ENCODE assay signal across 8 mouse cellular contexts in the genomic region with DNA sequence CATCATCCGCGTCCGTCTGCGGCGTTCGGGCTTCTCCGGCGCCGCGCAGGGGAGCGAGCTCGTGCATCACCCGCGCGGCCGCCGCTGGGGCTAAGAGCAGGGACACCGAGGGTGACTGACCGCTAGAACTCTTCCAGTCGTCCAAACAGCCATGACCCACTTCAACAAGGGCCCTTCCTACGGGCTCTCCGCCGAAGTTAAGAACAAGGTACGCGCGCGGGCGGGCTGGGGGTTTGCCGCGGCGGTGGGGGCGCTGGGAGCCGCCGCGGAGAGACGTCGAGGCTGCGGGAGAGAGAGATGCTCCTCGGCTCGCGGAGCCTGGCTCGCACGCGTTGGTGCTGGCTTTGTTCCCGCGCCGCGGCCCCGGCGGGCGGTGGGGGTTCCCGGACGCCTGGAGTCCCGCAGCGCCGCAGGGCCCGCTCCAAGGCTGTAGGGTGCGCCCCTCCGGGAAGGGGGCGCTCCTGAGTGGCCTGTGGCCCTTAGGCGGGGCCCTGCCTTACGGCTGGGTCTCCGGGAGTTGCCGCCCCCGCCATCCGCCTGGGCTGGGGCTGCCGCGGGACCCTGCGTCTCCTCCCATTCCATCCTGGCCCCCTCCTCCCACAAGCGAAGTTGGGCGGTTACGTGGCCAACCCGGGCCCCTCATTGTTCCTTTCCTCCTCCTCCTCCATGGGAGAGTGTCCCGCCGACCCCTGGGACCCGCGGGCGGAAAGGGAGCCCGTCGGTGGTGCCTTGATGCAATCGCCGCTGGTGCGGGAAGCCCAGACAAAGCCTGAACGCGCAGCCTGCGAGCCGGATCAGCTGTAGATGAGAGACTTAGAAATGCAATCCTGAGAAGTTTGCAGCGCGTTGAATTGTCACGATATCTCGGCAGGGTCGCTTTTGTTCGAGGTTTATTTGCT. TPM values are rescaled to one million over a fixed set of nuclear protein-coding genes. Genes with fewer than 3 reads are reported as not detected.
DNase-seq lines count a peak whose midpoint lies in the region; ATAC-seq and TF ChIP-seq lines count a peak whose summit lies in the region.

No protein-coding gene starts in this region.

- peaks cover 26% of the 10 kb centered on the region for H3K4me1 ChIP-seq in forebrain, postnatal 0 days (ENCODE audit: insufficient read depth)
- H3K4me1 ChIP-seq in lung, embryonic 16.5 days (replicated peaks; ENCODE audit: control insufficient read depth, insufficient read depth, low read length) = peaks cover 31% of the 10 kb centered on the region

- ATAC-seq in forebrain, postnatal 0 days = peak; percentile 77
- ATAC-seq in lung, embryonic 16.5 days (ENCODE audit: low read depth) = peak; percentile 86

- intact Hi-C loops in heart, postnatal 36 days (cut with DNase I) = loop anchor here (2.0 kb wide), 4 partner anchors 16 to 120 kb away; no protein-coding TSS in a partner anchor

- H3K4me3 ChIP-seq in forebrain, postnatal 0 days (ENCODE audit: low read depth, low read length) = peak overlapping the region; percentile 87
- peak overlapping the region; percentile 73 for H3K4me3 ChIP-seq in lung, embryonic 16.5 days (ENCODE audit: low read length)

- H3K4me2 ChIP-seq in forebrain, postnatal 0 days (ENCODE audit: low read depth) = peak overlapping the region; percentile 96
- H3K4me2 ChIP-seq in lung, embryonic 16.5 days (ENCODE audit: low read depth, low read length) = peak overlapping the region; percentile 90

- TF ChIP-seq CTCF in forebrain, postnatal 0 days (IDR thresholded peaks at IDR 0.05; ENCODE audit: low read depth) = peak; percentile 58

- DNase-seq in Muller cell, postnatal 12 days (ENCODE audit: inconsistent ontology term) = peak; percentile 93
- peak; percentile 51 for DNase-seq in cerebellum, adult 8-10 months
- peak; percentile 79 for DNase-seq in forebrain, postnatal 0 days
- DNase-seq in heart, postnatal 36 days = peak; percentile 85 to 86
- DNase-seq in layer of hippocampus, adult 9-11 months = peak; percentile 55
- DNase-seq in ovary, postnatal 14 days (ENCODE audit: low spot score) = peak; percentile 72
- DNase-seq in thymus, postnatal 14 days = peak; percentile 88

- H3K9ac ChIP-seq in forebrain, postnatal 0 days = peak overlapping the region; percentile 95
- peak overlapping the region; percentile 95 for H3K9ac ChIP-seq in lung, embryonic 16.5 days (ENCODE audit: low read length)

- 3% methylated on average over 84 of the region's 93 CpGs for WGBS in forebrain, postnatal 0 days
- WGBS in lung, embryonic 16.5 days = under 1% methylated on average over 86 of the region's 93 CpGs

- H3K27ac ChIP-seq in forebrain, postnatal 0 days (ENCODE audit: low read depth, low read length) = peak overlapping the region; percentile 93
- H3K27ac ChIP-seq in lung, embryonic 16.5 days (ENCODE audit: low read length) = peak overlapping the region; percentile 99

- no peaks in the 10 kb centered on the region for H3K9me3 ChIP-seq in forebrain, postnatal 0 days (ENCODE audit: low read length)
- no peaks in the 10 kb centered on the region for H3K9me3 ChIP-seq in lung, embryonic 16.5 days (ENCODE audit: control insufficient read depth, low read length)

- H3K36me3 ChIP-seq in forebrain, postnatal 0 days (ENCODE audit: insufficient read depth) = no peaks in the 10 kb centered on the region
- H3K36me3 ChIP-seq in lung, embryonic 16.5 days (ENCODE audit: control insufficient read depth, insufficient read depth, low read length) = no peaks in the 10 kb centered on the region

- no peaks in the 10 kb centered on the region for H3K27me3 ChIP-seq in forebrain, postnatal 0 days (ENCODE audit: insufficient read depth, low read length)
- peaks cover 4% of the 10 kb centered on the region for H3K27me3 ChIP-seq in lung, embryonic 16.5 days (ENCODE audit: control insufficient read depth, insufficient read depth, low read depth, low read length)

RNA-seq across cellular contexts. Expression of gene Cnn3, which starts 0.6 kb away (rescaled TPM):
- 128 and 150 TPM in 2 replicates for total RNA-seq in forebrain, postnatal 0 days (2014; rRNA removed)
- polyA plus RNA-seq in forebrain, postnatal 0 days (2015; fragmentation: Nextera tagmentation; extraction: Ambion mirVana) = 307 and 319 TPM in 2 replicates
- total RNA-seq in heart, postnatal 36 days (2021) = 10 to 100 TPM; 42.1 to 43.8 TPM
- 522 and 562 TPM in 2 replicates for polyA plus RNA-seq in lung, embryonic 16.5 days (2015; fragmentation: Nextera tagmentation; extraction: Ambion mirVana)

Comparison
In these comparisons a context has a peak if more than half of its experiments do, and no peak if none do; other contexts are left out.
1. Peak in every context shown above with its lines: DNase-seq, ATAC-seq, H3K4me3 ChIP-seq and H3K27ac ChIP-seq.